Mouse (Mus musculus) mammary gland, adult 2 months (tissue): ENCODE results near the gene Bcl2. TPM values are rescaled to one million over a fixed set of nuclear protein-coding genes. Genes with fewer than 3 reads are reported as not detected.

ENCODE experiments used
- polyA plus RNA-seq: library from polyadenylated mRNA; depleted of rRNA; stranded (reverse); fragments of >200 nt; gene quantifications from 2 replicates; pipeline ENCODE4 v1.2.3, GENCODE M21; 2012; ENCODE audit warnings: low replicate concordance; rRNA removed

Gene Bcl2
- 3.2 and 7.1 TPM in 2 replicates for polyA plus RNA-seq

DNA sequence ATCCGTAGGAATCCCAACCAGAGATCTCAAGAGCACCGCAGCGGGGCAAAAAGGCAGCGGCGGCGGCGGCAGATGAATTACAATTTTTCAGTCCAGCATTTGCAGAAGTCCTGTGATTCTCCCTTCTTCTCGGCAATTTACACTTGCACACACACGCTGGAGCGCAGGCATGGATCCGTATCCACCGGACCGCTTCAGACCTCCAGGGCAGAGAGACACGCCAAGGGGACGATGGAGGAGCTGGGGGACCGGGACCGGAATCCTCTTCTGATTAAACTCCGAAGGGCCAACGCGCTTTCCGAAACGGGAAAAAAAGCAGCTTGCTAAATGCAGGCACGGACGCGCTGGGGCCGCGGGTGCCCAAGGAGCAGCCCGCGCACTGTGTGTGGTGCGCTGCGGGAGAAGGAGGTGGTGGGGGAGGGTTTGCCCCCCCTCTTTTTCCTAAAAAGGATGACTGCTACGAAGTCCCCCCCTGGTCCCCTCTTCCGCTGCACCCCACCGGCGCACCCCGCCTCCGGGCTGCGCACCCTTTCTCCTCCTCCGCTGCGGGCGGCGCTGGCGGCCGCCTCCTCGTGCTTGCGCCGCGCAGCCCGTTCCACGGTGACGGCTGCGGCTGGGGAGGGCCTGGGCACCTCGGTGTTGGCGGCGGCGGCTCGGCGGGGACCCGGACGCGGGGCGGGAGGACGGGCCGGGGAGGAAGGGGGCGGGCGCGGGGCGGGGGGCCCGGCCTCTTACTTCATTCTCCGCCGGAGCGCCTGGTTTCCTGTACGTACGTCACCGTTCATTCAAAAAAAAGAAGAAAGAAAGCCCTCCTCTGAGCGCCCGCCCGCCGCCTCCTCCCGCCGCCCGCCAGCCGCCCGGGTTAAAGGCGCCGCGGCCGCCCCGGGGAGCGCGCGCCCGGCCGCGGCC, at the start of gene Bcl2:
Gene Bcl2, minus strand, starts transcription at position 654 of the 909 bp plus-strand sequence.

DNA sequence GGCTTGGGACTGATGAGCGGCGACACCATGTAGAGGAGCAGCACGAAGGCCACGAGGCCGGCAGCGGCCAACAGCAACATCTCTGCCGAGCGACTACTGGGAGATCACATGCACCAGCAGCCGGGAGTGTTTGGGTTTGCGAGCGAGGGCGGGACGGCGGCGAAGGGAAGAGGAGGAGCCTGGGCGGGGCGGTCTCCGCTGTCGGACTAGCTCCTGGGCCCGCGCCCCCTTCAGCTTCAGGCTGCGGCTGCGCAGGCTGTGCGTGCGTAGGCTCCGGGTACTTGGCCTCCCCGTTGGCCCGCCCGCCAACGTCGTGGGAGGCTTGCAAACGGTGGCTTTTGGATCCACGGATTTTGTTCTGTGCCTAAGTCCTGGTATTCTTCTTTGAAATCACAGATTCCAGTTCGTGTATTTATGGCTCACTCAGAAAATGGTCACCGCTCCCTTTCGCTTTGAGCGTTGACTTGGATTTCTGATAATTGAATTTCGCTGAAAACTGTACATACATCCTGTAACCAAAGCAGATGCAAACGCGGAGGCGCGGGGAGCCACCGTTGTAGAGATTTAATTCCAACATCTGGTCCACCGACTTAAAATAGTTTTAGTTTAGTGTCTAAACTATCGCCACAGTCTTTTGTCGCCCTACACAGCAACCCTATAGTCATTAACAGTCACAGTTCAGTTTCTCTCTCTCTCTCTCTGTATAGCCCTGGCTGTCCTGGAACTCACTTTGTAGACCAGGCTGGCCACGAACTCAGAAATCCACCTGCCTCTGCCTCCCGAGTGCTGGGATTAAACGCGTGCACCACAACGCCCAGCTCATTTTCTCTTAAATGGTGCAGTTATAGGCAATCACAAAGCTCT, 45.7 kb upstream of the Bcl2 start, which contains the start of gene Kdsr:
Gene Kdsr, minus strand, starts transcription at position 156 of the 864 bp plus-strand sequence.

Other genes with a start within 250 kb of the Bcl2 start
- gene Kdsr, start 45.5 kb upstream of the Bcl2 start, polyA plus RNA-seq: 21.2 and 28.9 TPM in 2 replicates
- 14.6 and 18.9 TPM in 2 replicates for gene Vps4b, start 82.5 kb upstream of the Bcl2 start, polyA plus RNA-seq
- 1.9 and 5.8 TPM in 2 replicates for gene Serpinb5, start 146.9 kb upstream of the Bcl2 start, polyA plus RNA-seq
- gene Serpinb12, start 220.2 kb upstream of the Bcl2 start, polyA plus RNA-seq: 0.13 TPM in 1 of 2 replicates, not detected in the other